Mouse (Mus musculus): ENCODE measurements around the gene Cntrob.

Gene Cntrob

GRCm38 (mm10) chr11:69323667-69324111 is at the start of gene Cntrob, which contains the start of gene Trappc1:
Cntrob (minus strand) TSS chr11:69323775.
Trappc1 (plus strand) TSS chr11:69323980.
- in situ Hi-C loops (cut with MboI): no loop called here

- in situ Hi-C loops (cut with MboI): no loop called here
Observed at GRCm38 (mm10) chr11:69372780-69373170, 49.2 kb upstream of the Cntrob start.

- in situ Hi-C loops (cut with MboI): no loop called here
Observed at GRCm38 (mm10) chr11:69372056-69372779, 48.6 kb upstream of the Cntrob start.

GRCm38 (mm10) chr11:69371601-69372000 is 48.0 kb upstream of the Cntrob start:
- in situ Hi-C loops (cut with MboI): no loop called here

GRCm38 (mm10) chr11:69370817-69371215 is 47.2 kb upstream of the Cntrob start:
- in situ Hi-C loops (cut with MboI): no loop called here

GRCm38 (mm10) chr11:69369990-69370816 is 46.6 kb upstream of the Cntrob start:
- in situ Hi-C loops (cut with MboI): no loop called here

GRCm38 (mm10) chr11:69369215-69369989 is 45.8 kb upstream of the Cntrob start, which contains the start of gene Chd3:
Chd3 (minus strand) TSS chr11:69369406.
- in situ Hi-C loops (cut with MboI): no loop called here

GRCm38 (mm10) chr11:69368356-69369214 is 45.0 kb upstream of the Cntrob start:
- in situ Hi-C loops (cut with MboI): no loop called here

- in situ Hi-C loops (cut with MboI): no loop called here
Observed at GRCm38 (mm10) chr11:69367616-69368355, 44.2 kb upstream of the Cntrob start.

GRCm38 (mm10) chr11:69366855-69367615 is 43.5 kb upstream of the Cntrob start:
- in situ Hi-C loops (cut with MboI): no loop called here

- in situ Hi-C loops (cut with MboI): no loop called here
Observed at GRCm38 (mm10) chr11:69366157-69366854, 42.7 kb upstream of the Cntrob start.

GRCm38 (mm10) chr11:69365722-69366121 is 42.1 kb upstream of the Cntrob start:
- in situ Hi-C loops (cut with MboI): no loop called here

- in situ Hi-C loops (cut with MboI): no loop called here
Observed at GRCm38 (mm10) chr11:69364910-69365309, 41.3 kb upstream of the Cntrob start.

GRCm38 (mm10) chr11:69364376-69364775 is 40.8 kb upstream of the Cntrob start:
- in situ Hi-C loops (cut with MboI): no loop called here

GRCm38 (mm10) chr11:69362479-69362878 is 38.9 kb upstream of the Cntrob start:
- in situ Hi-C loops (cut with MboI): no loop called here

- in situ Hi-C loops (cut with MboI): no loop called here
Observed at GRCm38 (mm10) chr11:69362021-69362420, 38.4 kb upstream of the Cntrob start.

GRCm38 (mm10) chr11:69357690-69358089 is 34.1 kb upstream of the Cntrob start:
- in situ Hi-C loops (cut with MboI): no loop called here

- in situ Hi-C loops (cut with MboI): no loop called here
Observed at GRCm38 (mm10) chr11:69356544-69356943, 33.0 kb upstream of the Cntrob start.

GRCm38 (mm10) chr11:69346441-69346840 is 22.9 kb upstream of the Cntrob start:
- in situ Hi-C loops (cut with MboI): no loop called here

All from mature B cell (primary cell).